In the genomic region with DNA sequence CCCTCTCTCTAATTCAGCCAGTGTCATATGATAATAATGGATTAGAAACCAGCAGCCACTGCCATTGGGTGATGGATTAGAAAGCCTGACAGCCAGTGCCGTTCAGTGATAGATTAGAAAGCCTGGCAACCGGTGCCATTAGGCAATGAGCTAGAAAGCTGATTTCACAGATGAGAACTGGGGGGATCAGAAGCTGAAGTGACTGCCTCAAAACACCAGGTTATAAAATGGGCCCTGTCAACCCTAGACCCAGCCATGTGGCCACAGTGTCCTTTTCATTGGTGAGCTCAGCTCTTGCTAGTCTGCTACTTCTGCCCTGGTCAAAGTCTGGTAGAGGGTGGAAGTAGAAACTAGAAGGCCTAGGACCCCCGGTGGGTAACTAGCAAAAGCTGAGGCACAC, we compare ENCODE assay signal across 11 mouse cellular contexts.
DNase-seq lines count a peak whose midpoint lies in the region; ATAC-seq and TF ChIP-seq lines count a peak whose summit lies in the region.
"Had no signal": no experiment of that assay in that cellular context is flagged by ENCODE, and none has a peak within 500 bp of the region (broad histone marks: within the 10 kb centered on the region; RNA-seq: fewer than 3 reads in every experiment).

No protein-coding gene starts in this region.

- no peaks in the 10 kb centered on the region for H3K27me3 ChIP-seq in forebrain, embryonic 11.5 days (ENCODE audit: control insufficient read depth, insufficient read depth, low read length)
- no peaks in the 10 kb centered on the region for H3K27me3 ChIP-seq in forebrain, embryonic 14.5 days (replicated peaks; ENCODE audit: control insufficient read depth, insufficient read depth, low read length)
- H3K27me3 ChIP-seq in hindbrain, embryonic 15.5 days, result no peaks in the 10 kb centered on the region
- no peaks in the 10 kb centered on the region for H3K27me3 ChIP-seq in midbrain, embryonic 16.5 days (ENCODE audit: control insufficient read depth, insufficient read depth, low read depth, low read length)

- no peak overlapping the region for H3K27ac ChIP-seq in forebrain, embryonic 11.5 days (ENCODE audit: low read depth, low read length)
- no peak overlapping the region for H3K27ac ChIP-seq in forebrain, embryonic 14.5 days (ENCODE audit: low read depth, low read length)
- no peak overlapping the region for H3K27ac ChIP-seq in ES-E14 (ENCODE audit: insufficient read depth, low read depth, low read length, poor library complexity, severe bottlenecking)
- H3K27ac ChIP-seq in hindbrain, embryonic 15.5 days (replicated peaks), result peak overlapping the region; percentile 64
- H3K27ac ChIP-seq in midbrain, embryonic 16.5 days (ENCODE audit: low read length), result no peak overlapping the region; the same call in 1 of the 2 replicates
- H3K27ac ChIP-seq: limb, embryonic 13.5 days had no signal

- H3K4me2 ChIP-seq in forebrain, embryonic 11.5 days (ENCODE audit: low read depth, low read length, severe bottlenecking), result 0 out of 2 replicates have a peak overlapping the region, but pooled peaks have one; percentile 18
- H3K4me2 ChIP-seq in forebrain, embryonic 14.5 days (ENCODE audit: low read length), result no peak overlapping the region
- H3K4me2 ChIP-seq in hindbrain, embryonic 15.5 days, result peak overlapping the region; percentile 14; the same call in 1 of the 2 replicates
- H3K4me2 ChIP-seq in midbrain, embryonic 16.5 days (ENCODE audit: low read length), result no peak overlapping the region
- H3K4me2 ChIP-seq: heart, embryonic 11.5 days; limb, embryonic 13.5 days had no signal

- no peak overlapping the region for H3K4me3 ChIP-seq in forebrain, embryonic 11.5 days (ENCODE audit: low read depth, low read length)
- H3K4me3 ChIP-seq in forebrain, embryonic 14.5 days (ENCODE audit: low read depth, low read length), result no peak overlapping the region
- H3K4me3 ChIP-seq in ES-E14 (ENCODE audit: insufficient read depth in 1 of 2, low read depth in 1 of 2, low read length in 2 of 2, poor library complexity in 1 of 2, severe bottlenecking in 1 of 2), result no peak overlapping the region
- H3K4me3 ChIP-seq in hindbrain, embryonic 15.5 days, result no peak overlapping the region
- no peak overlapping the region for H3K4me3 ChIP-seq in midbrain, embryonic 16.5 days (ENCODE audit: low read depth, low read length)
- H3K4me3 ChIP-seq: limb, embryonic 13.5 days had no signal

- peaks cover 5% of the 10 kb centered on the region; the same call in 1 of the 2 replicates for H3K4me1 ChIP-seq in forebrain, embryonic 11.5 days (replicated peaks; ENCODE audit: control insufficient read depth, insufficient read depth, low read length)
- peaks cover 7% of the 10 kb centered on the region for H3K4me1 ChIP-seq in forebrain, embryonic 14.5 days (ENCODE audit: control insufficient read depth, insufficient read depth, low read length)
- H3K4me1 ChIP-seq in ES-E14 (ENCODE audit: control insufficient read depth in 2 of 2, insufficient read depth in 2 of 2, low read length in 2 of 2, poor library complexity in 1 of 2), result peaks cover 0 to 18% of the 10 kb centered on the region in 2 experiments; a peak in 1 of 4 replicates
- H3K4me1 ChIP-seq in hindbrain, embryonic 15.5 days (replicated peaks), result peaks cover 16% of the 10 kb centered on the region
- peaks cover 14% of the 10 kb centered on the region for H3K4me1 ChIP-seq in midbrain, embryonic 16.5 days (ENCODE audit: control insufficient read depth, insufficient read depth, low read length)

- H3K36me3 ChIP-seq in forebrain, embryonic 11.5 days (ENCODE audit: control insufficient read depth, insufficient read depth, low read length), result no peaks in the 10 kb centered on the region
- no peaks in the 10 kb centered on the region for H3K36me3 ChIP-seq in forebrain, embryonic 14.5 days (ENCODE audit: control insufficient read depth, insufficient read depth, low read length)
- peaks cover 2% of the 10 kb centered on the region; the same call in 1 of the 2 replicates for H3K36me3 ChIP-seq in ES-E14 (ENCODE audit: control insufficient read depth, insufficient read depth, low read length, poor library complexity, severe bottlenecking)
- H3K36me3 ChIP-seq in hindbrain, embryonic 15.5 days, result no peaks in the 10 kb centered on the region
- 0 out of 2 replicates have a peak, but pooled peaks cover 3% of the 10 kb centered on the region for H3K36me3 ChIP-seq in midbrain, embryonic 16.5 days (ENCODE audit: control insufficient read depth, insufficient read depth, low read length)
- H3K36me3 ChIP-seq: limb, embryonic 13.5 days had no signal

- in situ Hi-C loops in ES-E14 (cut with MboI; ENCODE audit: low sequenced_read_pairs in 2 of 2, unreplicated experiment in 2 of 2), result no loop called here

- intact Hi-C loops in left cerebral cortex, postnatal 36 days (cut with DNase I), result no loop called here

- H3K9ac ChIP-seq in forebrain, embryonic 11.5 days (ENCODE audit: low read length), result no peak overlapping the region
- H3K9ac ChIP-seq in forebrain, embryonic 14.5 days (ENCODE audit: low read length), result no peak overlapping the region
- peak overlapping the region; percentile 32; the same call in 1 of the 2 replicates for H3K9ac ChIP-seq in ES-E14 (ENCODE audit: insufficient read depth, low read depth, low read length, poor library complexity, severe bottlenecking)
- H3K9ac ChIP-seq in hindbrain, embryonic 15.5 days, result no peak overlapping the region
- H3K9ac ChIP-seq in midbrain, embryonic 16.5 days (ENCODE audit: low read depth, low read length), result no peak overlapping the region
- H3K9ac ChIP-seq: limb, embryonic 13.5 days had no signal

- 6% methylated on average over 3 of the region's 3 CpGs for whole genome bisulfite sequencing in forebrain, embryonic 11.5 days
- WGBS in forebrain, embryonic 14.5 days, result 3% methylated on average over 3 of the region's 3 CpGs
- WGBS in hindbrain, embryonic 15.5 days, result 4% methylated on average over 3 of the region's 3 CpGs
- WGBS in midbrain, embryonic 16.5 days, result 2% methylated on average over 3 of the region's 3 CpGs

- DNase-seq in forebrain, embryonic 11.5 days (ENCODE audit: low spot score), result no peak
- DNase-seq in forebrain, embryonic 14.5 days (ENCODE audit: low spot score), result no peak
- DNase-seq in ES-E14 (ENCODE audit: low read depth, low spot score), result no peak
- DNase-seq in layer of hippocampus, adult 9-10 months (ENCODE audit: low spot score), result no peak
- DNase-seq in frontal cortex, postnatal 25 days (ENCODE audit: low spot score in 2 of 2), result no peak
- DNase-seq in left cerebral cortex, postnatal 36 days (ENCODE audit: low spot score in 2 of 2), result no peak
- DNase-seq: lung, postnatal 36 days had no signal

- peak; percentile 45 for ATAC-seq in forebrain, embryonic 11.5 days (replicated peaks; ENCODE audit: low FRiP score)
- no peak for ATAC-seq in forebrain, embryonic 14.5 days
- peak; percentile 59; the same call in 1 of the 2 replicates for ATAC-seq in hindbrain, embryonic 15.5 days (ENCODE audit: low FRiP score, low read depth)
- 0 out of 2 replicates have a peak, but pooled peaks have one; percentile 19 for ATAC-seq in midbrain, embryonic 16.5 days

- no peaks in the 10 kb centered on the region for H3K9me3 ChIP-seq in forebrain, embryonic 11.5 days (ENCODE audit: control insufficient read depth, low read length)
- no peaks in the 10 kb centered on the region for H3K9me3 ChIP-seq in forebrain, embryonic 14.5 days (replicated peaks; ENCODE audit: control insufficient read depth, low read length)
- no peaks in the 10 kb centered on the region for H3K9me3 ChIP-seq in ES-E14 (ENCODE audit: control insufficient read depth, insufficient read depth, low read depth, low read length)
- no peaks in the 10 kb centered on the region for H3K9me3 ChIP-seq in hindbrain, embryonic 15.5 days
- no peaks in the 10 kb centered on the region for H3K9me3 ChIP-seq in midbrain, embryonic 16.5 days (replicated peaks; ENCODE audit: control insufficient read depth, low read length, poor library complexity, severe bottlenecking)
- H3K9me3 ChIP-seq: limb, embryonic 13.5 days had no signal

TF ChIP-seq in ES-E14, 5 proteins besides CTCF, POLR2A, EP300 and RAD21:
- TF ChIP-seq HCFC1 (IDR thresholded peaks at IDR 0.05; ENCODE audit: borderline replicate concordance, insufficient read depth, low read length) (no peak), ZC3H11A (IDR thresholded peaks at IDR 0.05; ENCODE audit: borderline replicate concordance, low read depth, low read length) (no peak), MAFK (IDR thresholded peaks at IDR 0.05; ENCODE audit: insufficient read depth, low read depth, low read length) (no peak), ZNF384 (IDR thresholded peaks at IDR 0.05; ENCODE audit: low read depth, low read length) (no peak)

Comparison
In these comparisons a context has a peak if more than half of its experiments do, and no peak if none do; other contexts are left out.
1. H3K4me2 ChIP-seq: peak in forebrain, embryonic 11.5 days (single experiment) and hindbrain, embryonic 15.5 days (single experiment); none in forebrain, embryonic 14.5 days (single experiment) and midbrain, embryonic 16.5 days (single experiment).